Mouse (Mus musculus) hindbrain, embryonic 14.5 days (tissue): ENCODE data around the gene C1s1. TPM values are rescaled to one million over a fixed set of nuclear protein-coding genes. Genes with fewer than 3 reads are reported as not detected.
A peak's percentile ranks its signal among the peaks of the same experiment; 100 is the strongest.
"Not testable (repeated sequence)": the region's sequence is repeated elsewhere in the genome, so short reads cannot be mapped to it uniquely, and the experiment has no call there.

Experiments used
- ATAC-seq: fragments of 200-750 bp; cut with Nextera tagmentation; 2 replicates; pipeline ENCODE4 v1.8.0; 2017; ENCODE audit warnings: moderate number of reproducible peaks, mild to moderate bottlenecking, moderate TSS enrichment, moderate library complexity; ENCODE audit not compliant: low FRiP score
- DNase-seq: peaks from one replicate; pipeline ENCODE4 v3.0.0-alpha.2; 2015; ENCODE audit warnings: low spot score
- H3K27ac ChIP-seq: fragments of 300-500 bp; sonication (generic); 2 replicates; pipeline ENCODE4 v1.5.1; 2014; ENCODE audit warnings: mild to moderate bottlenecking, moderate library complexity
- H3K27me3 ChIP-seq: fragments of 300-500 bp; sonication (generic); 2 replicates; pipeline ENCODE4 v1.6.1; 2014; ENCODE audit warnings: mild to moderate bottlenecking, low read length, mixed read lengths; ENCODE audit not compliant: control insufficient read depth, insufficient read depth
- H3K36me3 ChIP-seq: fragments of 300-500 bp; sonication (generic); replicated peaks from 2 replicates; pipeline ENCODE4 v1.6.1; 2014; ENCODE audit not compliant: control insufficient read depth, insufficient read depth
- H3K4me1 ChIP-seq: fragments of 300-500 bp; sonication (generic); replicated peaks from 2 replicates; pipeline ENCODE4 v1.6.1; 2014; ENCODE audit warnings: antibody characterized with exemption, low read length, mixed read lengths; ENCODE audit not compliant: control insufficient read depth, insufficient read depth
- H3K4me2 ChIP-seq: fragments of 300-500 bp; sonication (generic); replicated peaks from 2 replicates; pipeline ENCODE4 v1.6.1; 2014; ENCODE audit warnings: mild to moderate bottlenecking, moderate library complexity
- H3K4me3 ChIP-seq: fragments of 300-500 bp; sonication (generic); replicated peaks from 2 replicates; pipeline ENCODE4 v1.5.1; 2014; ENCODE audit warnings: mild to moderate bottlenecking, low read length
- H3K9ac ChIP-seq: fragments of 300-500 bp; sonication (generic); 2 replicates; pipeline ENCODE4 v1.6.1; 2014
- H3K9me3 ChIP-seq: fragments of 300-500 bp; sonication (generic); 2 replicates; pipeline ENCODE4 v1.6.1; 2016; ENCODE audit warnings: low read length; ENCODE audit not compliant: control insufficient read depth
- WGBS: fragments of 180-500 bp; shearing (Covaris S2); extraction: QIAGEN DNeasy Blood & Tissue Kit; methylation state at CpG from one replicate; pipeline ENCODE4 v1.1.7; 2014; 5-methylcytosine and 5-hydroxymethylcytosine counted together
- polyA plus RNA-seq: library from polyadenylated mRNA; unstranded; fragments of >200 nt; fragmentation: Nextera tagmentation; extraction: Ambion mirVana; gene quantifications from 2 replicates; pipeline ENCODE4 v1.2.1, GENCODE M21; 2014

Gene C1s1
- polyA plus RNA-seq, 1 experiment from 2014 or later: 0.59 TPM

DNA sequence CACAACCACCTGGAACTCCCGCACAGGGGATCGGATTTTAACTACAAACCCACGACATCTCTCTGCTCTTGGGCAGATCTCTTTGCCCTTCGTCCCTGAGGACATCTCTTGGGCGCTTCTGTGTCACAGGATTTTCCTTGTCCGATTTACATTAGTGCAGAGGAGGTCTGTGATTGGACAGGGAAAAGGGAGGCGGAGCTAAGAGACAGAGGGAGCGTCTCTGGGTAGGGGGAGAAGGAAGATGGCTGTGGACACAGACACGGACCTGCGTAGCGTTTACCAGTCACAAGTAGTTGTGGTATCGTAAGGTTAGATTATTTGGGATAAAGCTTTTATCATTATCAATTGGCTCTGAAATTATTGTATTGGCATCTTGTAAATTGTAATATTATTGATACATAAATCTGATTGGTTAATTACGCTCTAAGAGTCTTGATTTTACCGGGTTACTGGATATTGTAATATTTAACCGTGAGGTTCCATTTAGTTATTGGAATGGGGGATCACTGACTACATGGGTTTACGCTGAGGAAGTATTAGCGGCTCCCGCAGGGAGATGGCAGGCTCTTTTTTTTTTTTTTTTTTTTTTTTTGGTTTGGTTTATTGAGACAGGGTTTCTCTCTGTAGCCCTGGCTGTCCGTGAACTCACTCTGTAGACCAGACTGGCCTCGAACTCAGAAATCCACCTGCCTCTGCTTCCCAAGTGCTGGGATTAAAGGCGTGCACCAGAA, 56.6 kb downstream of the C1s1 start:
- Histone ChIP-seq H3K9ac (peak overlapping the region; percentile 21; the same call in 1 of the 2 replicates), H3K4me1 (no peaks in the 10 kb centered on the region), H3K4me2 (peak overlapping the region; percentile 55), H3K9me3 (no peaks in the 10 kb centered on the region), H3K27me3 (no peaks in the 10 kb centered on the region), H3K36me3 (no peaks in the 10 kb centered on the region), H3K4me3 (peak overlapping the region; percentile 25), H3K27ac (peak overlapping the region; percentile 62; the same call in 1 of the 2 replicates)
- ATAC-seq: peak; percentile 93
- peak; percentile 70 for DNase-seq
- whole genome bisulfite sequencing: 34% methylated on average over 21 of the region's 21 CpGs

DNA sequence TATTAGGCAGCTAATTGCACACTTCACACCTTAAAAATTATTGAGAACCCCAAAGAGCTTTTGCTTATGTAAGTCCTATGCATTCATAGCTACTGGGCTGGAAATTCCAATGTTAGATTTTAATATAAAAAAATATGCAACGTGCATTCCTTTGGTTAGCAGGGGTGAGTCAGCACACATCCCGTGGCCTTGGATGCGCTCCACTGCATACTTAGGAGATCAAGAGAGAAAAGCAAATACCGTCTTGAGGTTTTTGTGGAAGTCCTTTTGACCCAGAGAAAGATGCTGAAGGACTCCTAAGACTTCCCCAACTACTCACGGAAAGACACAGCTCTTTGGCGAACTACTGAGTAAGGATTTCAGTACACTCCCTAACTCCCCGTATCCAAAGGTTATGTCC, 57.3 kb downstream of the C1s1 start:
- H3K4me3 ChIP-seq: no peak overlapping the region
- 84% methylated on average over 7 of the region's 7 CpGs for WGBS

DNA sequence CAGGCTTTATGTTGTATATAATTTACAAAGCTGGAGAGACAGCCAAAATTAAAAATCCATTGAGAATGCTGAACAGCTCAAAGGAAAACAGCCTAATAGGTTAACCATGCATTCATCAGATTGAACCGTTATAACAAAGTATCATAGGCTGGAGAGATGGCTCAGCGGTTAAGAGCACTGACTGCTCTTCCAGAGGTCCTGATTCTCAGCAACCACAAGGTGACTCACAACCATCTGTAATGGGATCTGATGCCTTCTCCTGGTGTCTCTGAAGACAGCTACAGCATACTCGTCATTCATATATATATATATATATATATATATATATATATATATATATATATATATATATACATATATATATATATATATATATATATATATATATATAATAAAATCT, 58.3 kb downstream of the C1s1 start:
- 77% methylated on average over 3 of the region's 3 CpGs for WGBS
- not testable (repeated sequence) for H3K9me3 ChIP-seq, H3K9ac ChIP-seq, ATAC-seq, DNase-seq, H3K4me2 ChIP-seq, H3K27ac ChIP-seq, H3K36me3 ChIP-seq, H3K27me3 ChIP-seq, H3K4me1 ChIP-seq, H3K4me3 ChIP-seq

More for the DNA sequence above, 57.3 kb downstream of the C1s1 start:
- ATAC-seq (no peak), DNase-seq (no peak)
- Histone ChIP-seq H3K9ac (no peak overlapping the region), H3K4me1 (no peaks in the 10 kb centered on the region), H3K27ac (no peak overlapping the region; the same call in 1 of the 2 replicates), H3K36me3 (no peaks in the 10 kb centered on the region), H3K27me3 (no peaks in the 10 kb centered on the region), H3K9me3 (no peaks in the 10 kb centered on the region), H3K4me2 (peak overlapping the region; percentile 55)

DNA sequence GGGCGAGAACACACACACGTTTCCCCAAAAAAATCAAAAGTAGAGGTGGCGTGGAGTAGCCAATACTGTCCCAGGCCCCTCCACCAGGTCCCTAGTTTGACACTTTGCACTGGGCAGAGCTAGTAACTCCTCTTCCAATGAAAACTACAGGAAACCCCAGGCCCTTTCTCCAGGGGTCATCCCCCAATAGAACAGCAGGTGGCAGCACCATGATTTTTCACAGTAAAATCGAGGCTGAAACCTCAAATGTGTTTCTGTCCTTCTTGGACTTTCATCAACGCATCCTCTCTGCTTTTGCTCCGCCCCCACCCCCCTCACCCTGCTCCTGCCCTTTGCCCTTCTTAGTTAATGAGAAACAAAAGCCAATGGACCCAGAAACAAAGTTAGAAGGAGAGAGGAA, 60.6 kb downstream of the C1s1 start:
- Histone ChIP-seq H3K36me3 (no peaks in the 10 kb centered on the region), H3K4me1 (no peaks in the 10 kb centered on the region), H3K27me3 (no peaks in the 10 kb centered on the region), H3K9me3 (no peaks in the 10 kb centered on the region), H3K4me3 (no peak overlapping the region), H3K4me2 (no peak overlapping the region), H3K9ac (no peak overlapping the region), H3K27ac (no peak overlapping the region)
- DNase-seq: peak; percentile 72
- 0 out of 2 replicates have a peak, but pooled peaks have one; percentile 9 for ATAC-seq
- 29% methylated on average over 6 of the region's 6 CpGs for WGBS

Other genes with a start within 250 kb of the C1s1 start
- gene Cd163, start 237.7 kb downstream of the C1s1 start, polyA plus RNA-seq: 0.27 and 0.67 TPM in 2 replicates
- gene Pex5, start 127.3 kb downstream of the C1s1 start, polyA plus RNA-seq: 51.7 and 58.6 TPM in 2 replicates
- 94.2 and 110 TPM in 2 replicates for gene Clstn3, start 77.6 kb downstream of the C1s1 start, polyA plus RNA-seq
- 0.31 and 0.46 TPM in 2 replicates for gene C1rl, start 49.2 kb downstream of the C1s1 start, polyA plus RNA-seq
- gene C1ra, start 30.0 kb downstream of the C1s1 start, polyA plus RNA-seq: 0.20 and 0.26 TPM in 2 replicates
- not detected in 2 replicates for gene C1rb, start 27.9 kb upstream of the C1s1 start, polyA plus RNA-seq
- 0.07 TPM in 1 of 2 replicates, not detected in the other for gene C1s2, start 93.7 kb upstream of the C1s1 start, polyA plus RNA-seq
- gene Lpcat3, start 120.7 kb upstream of the C1s1 start, polyA plus RNA-seq: 42.4 and 42.9 TPM in 2 replicates
- gene Emg1, start 169.8 kb upstream of the C1s1 start, polyA plus RNA-seq: 91.4 and 94.1 TPM in 2 replicates
- gene Phb2, start 170.0 kb upstream of the C1s1 start, polyA plus RNA-seq: 241 and 242 TPM in 2 replicates
- 3.5 and 4.3 TPM in 2 replicates for gene Ptpn6, start 196.4 kb upstream of the C1s1 start, polyA plus RNA-seq
- 616 and 701 TPM in 2 replicates for gene Grcc10, start 199.0 kb upstream of the C1s1 start, polyA plus RNA-seq
- gene Gm45234, start 213.7 kb upstream of the C1s1 start, polyA plus RNA-seq: not detected in 2 replicates
- gene Atn1, start 214.2 kb upstream of the C1s1 start, polyA plus RNA-seq: 25.9 and 26.0 TPM in 2 replicates
- 142 and 174 TPM in 2 replicates for gene Eno2, start 227.3 kb upstream of the C1s1 start, polyA plus RNA-seq
- 3.7 and 6.4 TPM in 2 replicates for gene Lrrc23, start 237.4 kb upstream of the C1s1 start, polyA plus RNA-seq